Mouse (Mus musculus): ENCODE data around the gene Prmt3.

Prmt3 gene

DNA sequence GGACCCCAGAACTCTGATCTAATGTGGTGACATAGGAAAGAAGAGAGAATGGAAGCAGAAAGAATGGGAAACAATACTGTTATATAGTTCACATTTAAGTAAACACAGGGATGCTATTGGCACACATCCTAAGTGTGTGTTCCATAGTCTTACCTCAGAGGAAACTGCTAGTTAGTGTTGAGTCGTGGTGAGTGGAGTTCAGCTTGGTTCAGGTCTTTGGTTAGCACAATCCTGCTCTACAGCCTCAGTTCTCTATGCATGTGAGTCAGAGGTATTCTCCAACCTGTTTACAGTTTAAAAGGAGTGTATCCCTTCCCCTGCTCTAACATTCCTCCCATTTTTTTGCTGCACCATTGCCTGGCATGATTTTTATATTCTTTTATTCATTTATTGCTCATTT, 19.0 kb downstream of the Prmt3 start:
- DNase-seq (ENCODE audit: low read depth), result no peak

DNA sequence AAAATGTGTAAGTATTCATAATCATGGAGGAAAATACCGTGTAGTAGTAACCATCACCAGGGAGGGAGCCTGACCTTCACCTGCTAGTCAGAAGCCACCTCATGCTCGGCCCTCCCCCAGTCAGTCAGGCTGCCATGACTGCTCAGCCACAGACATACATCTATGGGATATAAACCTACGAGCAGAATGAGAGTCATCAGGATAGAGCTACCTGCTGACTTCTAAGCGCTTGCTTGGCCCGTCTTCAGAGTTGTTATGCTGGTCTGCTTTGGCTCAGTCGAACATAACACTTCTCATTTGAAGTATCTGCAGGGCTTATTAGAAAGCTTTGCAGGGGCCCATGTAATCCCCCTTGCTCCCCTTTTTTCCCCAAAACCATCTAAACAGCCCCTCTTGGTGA, 25.4 kb downstream of the Prmt3 start:
- DNase-seq (ENCODE audit: low read depth), result no peak

DNA sequence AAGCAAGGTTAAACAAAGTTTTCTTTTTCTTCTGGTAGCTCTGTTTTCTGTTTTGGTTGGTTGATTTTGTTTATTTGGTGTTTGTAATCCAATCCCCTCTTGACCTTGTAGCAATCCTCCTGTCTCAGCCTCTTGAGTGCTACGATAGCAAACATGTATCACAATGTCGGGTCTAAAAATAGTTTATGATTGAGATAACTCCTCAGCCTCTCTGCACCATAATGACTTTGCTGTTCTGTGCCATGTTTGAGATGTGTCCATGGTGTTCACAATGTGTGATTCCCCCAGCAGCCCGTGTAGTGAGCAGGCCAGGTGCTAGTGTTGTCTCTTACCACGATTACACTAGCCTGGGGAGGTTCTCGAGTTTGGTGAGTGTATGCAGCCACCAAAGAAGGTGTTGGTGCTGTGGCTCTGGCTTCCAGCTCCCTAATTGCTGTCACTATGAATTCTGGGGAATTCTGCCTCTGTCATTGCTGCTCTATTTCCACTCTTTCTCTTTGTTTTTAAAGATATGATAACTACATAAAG, 26.6 kb downstream of the Prmt3 start:
- no peak for DNase-seq (ENCODE audit: low read depth)

DNA sequence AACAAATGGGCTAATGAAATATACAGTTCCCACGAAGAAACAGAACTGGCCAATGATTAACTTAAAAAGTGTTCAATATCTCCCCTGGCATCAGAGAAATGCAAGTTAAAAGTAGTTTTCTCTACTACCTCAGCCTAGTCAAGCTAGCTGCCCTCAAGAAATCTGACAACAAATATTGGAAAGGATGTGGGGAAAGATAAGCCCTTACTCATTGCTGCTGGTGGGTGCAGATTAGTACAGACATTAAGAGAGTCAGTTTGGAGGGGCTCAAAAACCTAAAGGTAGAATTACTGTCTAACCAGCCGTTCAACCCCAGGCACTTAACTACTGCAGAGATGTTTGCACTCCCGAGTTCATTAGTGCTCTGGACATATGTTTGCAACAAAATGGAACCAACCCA, 27.5 kb downstream of the Prmt3 start:
- no peak for DNase-seq (ENCODE audit: low read depth)

DNA sequence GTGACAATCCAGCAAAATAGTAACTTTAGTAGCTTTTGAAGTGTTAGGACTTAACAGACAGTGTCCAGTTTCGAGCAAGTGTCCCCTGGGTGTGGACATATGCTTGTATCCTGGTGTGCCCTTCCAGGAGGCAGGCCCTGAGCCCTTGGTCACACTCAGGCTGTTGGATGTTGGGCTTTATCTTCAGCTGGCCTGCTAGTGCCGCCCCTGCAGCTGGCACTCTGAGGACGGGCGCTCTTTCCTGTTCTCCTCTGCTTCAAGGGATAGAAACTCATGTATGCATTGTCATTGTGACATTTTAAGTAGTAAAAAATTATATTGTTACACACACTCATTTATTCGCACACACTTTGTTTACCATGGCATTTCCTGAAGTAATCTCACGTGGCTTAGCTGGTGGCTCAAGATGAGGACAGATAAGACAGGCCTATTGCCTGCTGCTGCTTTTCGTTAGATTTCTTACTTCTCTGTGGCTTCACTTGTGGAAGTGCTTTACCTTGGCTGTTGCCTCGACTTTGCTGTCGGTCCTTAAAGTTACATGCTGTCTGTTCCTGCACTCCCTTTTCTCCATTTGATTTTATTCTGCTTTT, 29.0 kb downstream of the Prmt3 start:
- no peak for DNase-seq (ENCODE audit: low read depth)

DNA sequence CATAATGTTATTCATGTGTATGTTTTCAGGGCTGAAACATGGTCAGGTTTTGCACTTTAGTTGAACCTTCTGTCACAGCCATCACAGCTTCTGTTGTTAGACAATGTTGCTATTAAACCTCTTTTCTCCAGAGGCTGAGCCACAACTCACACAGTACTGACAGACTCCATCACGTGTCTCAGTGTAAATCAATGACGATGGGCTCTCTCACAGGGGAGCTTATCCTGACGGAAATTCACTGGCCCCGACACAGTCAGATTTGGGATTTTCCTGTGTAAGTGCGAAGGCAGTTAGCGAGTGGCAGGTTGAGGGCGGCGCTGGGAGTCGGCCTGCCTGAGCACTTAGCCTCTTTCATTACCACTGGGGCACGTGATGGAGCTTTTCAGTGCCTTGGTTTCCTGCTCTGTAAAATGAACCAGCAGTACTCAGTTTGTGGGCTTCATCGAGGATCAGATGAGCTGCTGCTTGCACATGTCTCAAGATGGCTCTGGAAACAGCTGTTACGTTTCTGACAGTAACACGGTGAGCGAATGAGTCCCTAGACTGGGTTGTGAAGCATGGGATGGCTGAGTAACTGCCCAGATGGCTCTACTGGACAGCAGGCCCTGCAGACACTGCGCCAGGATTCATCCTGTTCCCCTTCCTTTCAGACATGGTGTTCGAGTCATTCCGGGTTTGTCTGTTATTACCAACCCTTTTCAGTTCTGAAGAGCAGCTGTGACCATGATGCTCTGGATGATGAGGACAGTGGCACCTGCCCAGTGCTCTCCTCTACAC, 29.9 kb downstream of the Prmt3 start:
- DNase-seq (ENCODE audit: low read depth), result no peak

DNA sequence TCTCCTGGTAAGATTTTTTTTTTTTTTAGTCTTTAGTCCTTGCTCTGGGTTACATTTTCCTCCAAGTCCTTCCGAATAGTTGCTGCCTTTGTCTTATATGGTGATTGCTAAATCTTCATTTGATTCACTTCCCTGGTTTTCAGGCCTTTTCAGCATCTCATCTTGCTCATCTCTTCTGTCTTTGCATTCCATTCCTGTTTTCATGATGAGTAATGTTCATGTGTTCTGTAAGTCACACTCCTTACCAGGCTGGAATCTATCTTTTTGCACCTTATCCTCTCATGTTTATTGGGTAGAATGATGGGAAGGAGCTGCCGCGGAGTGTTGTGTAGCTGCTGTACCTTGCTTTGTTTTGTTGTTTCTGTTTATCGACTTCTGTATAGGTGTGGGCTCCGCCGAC, 31.0 kb downstream of the Prmt3 start:
- DNase-seq (ENCODE audit: low read depth), result no peak

DNA sequence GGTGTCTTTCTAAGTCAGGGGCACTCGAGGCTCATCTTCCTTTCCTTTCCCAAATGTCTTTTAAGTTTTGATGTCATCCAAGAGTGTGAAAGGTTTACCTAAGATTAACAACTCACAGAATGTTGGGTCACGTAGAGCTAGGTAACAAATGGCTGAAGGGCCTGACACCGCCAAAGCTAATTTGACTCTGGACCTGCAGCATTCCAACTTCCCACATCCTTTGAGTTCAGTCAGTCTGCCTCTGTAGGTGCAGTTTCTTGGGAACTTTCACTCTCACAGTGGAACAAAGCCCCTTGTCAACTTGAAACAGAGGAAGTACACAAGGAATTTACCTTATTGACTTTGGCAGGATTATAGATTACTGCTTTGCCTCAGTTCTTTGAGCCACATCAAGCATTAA, 31.4 kb downstream of the Prmt3 start:
- DNase-seq (ENCODE audit: low read depth), result no peak

DNA sequence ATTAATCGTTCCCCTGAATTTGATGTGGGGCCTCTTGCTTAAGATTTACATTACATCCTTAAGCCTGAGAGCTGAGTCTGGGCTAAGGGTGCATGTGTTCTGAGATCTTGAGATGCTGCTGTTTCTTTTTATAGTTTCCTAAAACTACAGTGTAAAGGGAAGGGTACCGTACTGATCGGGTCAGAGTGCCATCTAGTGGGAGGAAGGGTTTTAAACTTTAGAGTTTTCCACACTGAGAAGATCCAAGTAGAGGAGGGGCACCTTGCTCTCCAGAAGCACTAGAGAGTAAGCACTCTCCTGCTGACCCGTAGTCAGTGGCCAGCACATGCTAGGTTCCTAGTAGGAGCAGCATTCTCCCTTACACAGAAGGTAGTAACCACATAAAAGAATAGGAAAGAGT, 33.2 kb downstream of the Prmt3 start:
- no peak for DNase-seq (ENCODE audit: low read depth)

DNA sequence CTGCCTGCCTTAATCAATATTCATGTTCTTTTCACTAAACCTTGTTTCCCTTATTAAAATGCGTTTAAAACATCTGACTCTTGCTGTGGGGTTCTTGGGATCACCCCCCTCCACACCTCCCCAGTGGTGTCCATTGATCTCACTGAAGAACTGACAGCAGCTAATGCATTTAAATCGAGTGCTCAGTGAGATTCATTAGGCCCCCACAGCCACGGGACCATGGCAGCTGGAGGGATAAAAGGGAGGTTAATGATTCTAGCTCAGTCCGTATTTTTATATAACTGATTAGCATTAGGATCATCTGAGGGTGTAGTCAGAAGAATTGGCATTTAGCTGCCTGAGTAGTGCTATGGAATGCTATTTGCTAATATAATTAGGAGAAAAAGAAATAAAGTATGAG, 41.2 kb downstream of the Prmt3 start:
- no peak for DNase-seq (ENCODE audit: low read depth)

DNA sequence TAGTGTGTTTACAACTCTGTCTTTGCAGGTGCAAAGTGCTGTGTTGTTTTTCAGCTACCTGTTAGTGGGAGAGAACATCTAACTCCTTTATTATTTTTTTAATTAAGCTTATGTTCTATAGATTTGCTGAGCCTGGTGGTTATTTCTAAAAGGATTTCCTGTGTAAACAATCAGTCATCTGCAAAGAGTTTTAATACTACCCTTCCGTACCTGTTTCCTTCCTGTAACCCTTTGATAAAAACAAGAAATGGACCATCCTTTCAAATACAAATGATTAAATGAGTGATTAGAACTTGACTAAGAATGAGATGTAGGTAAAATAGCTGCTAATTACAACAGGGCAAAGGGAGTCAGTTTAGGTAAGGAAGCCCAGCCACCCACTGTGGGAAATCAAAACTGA, 43.2 kb downstream of the Prmt3 start:
- DNase-seq (ENCODE audit: low read depth), result no peak

DNA sequence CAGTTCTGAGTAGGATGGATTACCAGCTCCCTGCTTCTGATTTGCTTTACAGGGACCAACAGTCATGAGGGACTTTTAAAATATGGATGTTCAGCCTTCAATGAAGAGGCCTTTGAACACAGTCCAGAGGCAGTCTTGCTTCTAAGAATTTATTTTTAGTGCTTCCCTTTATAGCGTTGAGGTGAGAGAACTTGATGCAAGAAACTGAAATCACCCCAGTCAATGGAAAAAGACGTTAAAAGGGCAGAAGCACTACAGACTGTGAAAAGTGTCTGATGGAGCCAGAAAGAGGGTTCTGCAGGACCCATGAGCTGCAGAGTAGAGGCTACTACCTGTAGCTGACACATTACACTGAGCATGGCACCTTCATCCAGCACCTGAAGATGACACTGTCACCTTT, 43.9 kb downstream of the Prmt3 start:
- no peak for DNase-seq (ENCODE audit: low read depth)

DNA sequence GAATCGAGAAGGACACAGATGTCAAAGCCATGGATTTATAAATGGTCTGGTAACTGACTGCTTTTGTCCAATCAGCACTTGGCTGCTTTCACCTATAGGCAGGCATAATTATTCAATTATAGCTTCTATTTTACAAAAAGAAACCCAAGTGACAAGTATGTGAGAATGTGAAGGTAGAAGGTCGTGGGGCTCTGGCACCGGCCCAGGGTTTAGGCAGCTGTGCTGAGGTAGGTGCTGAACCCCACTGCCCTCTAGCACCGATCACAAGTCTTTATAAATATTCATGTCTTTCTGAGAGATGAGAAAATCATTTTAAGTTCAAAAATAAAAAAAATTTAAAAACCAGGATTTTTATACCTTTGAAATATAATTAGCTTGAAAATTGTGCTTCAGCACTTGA, 45.4 kb downstream of the Prmt3 start:
- DNase-seq (ENCODE audit: low read depth), result no peak

DNA sequence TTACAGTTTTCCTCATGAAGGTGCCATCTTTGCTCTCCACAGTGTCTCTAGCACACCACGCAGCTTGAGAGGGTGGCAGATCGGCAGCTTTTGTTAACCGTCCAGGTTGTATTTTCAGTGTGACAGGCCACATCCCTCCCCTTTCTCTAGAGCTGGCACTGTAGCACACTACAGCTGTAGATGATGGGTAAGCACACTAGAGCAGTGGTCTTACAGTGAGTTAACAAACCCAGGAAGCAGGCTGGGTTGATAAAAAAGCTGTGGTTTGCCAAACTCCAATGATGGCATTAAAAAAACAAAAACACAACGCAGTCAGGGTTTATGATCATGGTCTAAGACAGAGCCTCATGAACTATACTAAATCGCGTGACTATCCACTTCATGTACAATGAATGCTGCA, 45.9 kb downstream of the Prmt3 start:
- DNase-seq (ENCODE audit: low read depth), result no peak

DNA sequence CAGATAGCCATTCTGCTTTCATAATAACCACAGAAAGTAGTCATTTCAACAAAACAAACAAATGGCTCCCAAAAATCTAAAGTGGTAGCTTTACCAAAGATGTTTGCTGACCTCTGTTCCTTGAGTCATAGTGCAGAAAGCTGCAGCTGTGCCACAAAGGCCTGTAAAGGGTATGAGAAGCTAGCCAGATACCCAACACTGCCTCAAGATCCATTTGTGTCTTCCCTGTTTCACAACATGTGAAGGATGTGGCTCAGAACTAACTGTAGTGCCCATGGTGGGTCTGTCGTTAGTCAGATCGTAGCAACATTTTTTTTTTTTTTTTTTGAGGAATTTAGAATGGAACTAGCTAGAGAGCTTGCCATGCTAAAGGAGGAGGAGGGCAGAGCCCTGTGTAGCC, 46.4 kb downstream of the Prmt3 start:
- DNase-seq (ENCODE audit: low read depth), result no peak

DNA sequence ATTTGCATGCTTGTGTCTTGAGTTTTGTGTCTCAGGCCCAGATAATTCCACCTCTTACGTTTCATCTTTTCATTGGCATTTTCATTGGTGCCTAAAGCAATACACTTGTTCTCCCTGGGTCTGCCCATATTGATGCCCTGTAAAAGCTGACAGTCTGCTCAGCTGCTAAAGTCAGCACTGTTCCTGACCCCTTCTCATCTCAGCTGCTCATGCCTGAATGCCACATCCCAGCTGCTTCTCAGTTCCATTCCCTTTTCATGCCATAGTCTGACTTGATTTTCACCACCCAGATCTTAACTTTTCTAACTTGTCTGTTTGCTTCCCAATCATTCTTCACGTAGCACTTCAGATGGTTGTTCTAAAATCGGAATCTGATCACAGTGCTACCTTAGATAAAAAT, 47.3 kb downstream of the Prmt3 start:
- DNase-seq (ENCODE audit: low read depth), result no peak

DNA sequence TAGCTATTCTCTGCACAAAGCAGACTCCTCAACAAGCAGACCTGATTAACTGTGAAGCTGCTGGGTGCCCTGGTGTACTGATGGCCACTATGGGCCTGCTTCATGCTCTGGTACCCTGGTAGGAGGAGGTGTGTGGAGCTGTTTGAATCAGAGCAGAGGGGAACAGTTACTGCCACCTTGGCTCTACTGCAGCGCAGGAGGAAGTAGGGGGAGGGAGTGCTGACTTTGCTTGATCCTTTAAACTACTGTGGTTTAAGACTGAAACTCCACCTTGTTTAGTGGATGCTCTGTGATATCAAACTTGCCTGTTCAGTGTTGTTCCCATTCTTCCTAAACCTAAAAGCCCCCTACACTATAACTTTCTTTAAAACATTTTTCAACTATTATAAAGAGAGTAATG, 49.8 kb downstream of the Prmt3 start:
- DNase-seq (ENCODE audit: low read depth), result no peak

DNA sequence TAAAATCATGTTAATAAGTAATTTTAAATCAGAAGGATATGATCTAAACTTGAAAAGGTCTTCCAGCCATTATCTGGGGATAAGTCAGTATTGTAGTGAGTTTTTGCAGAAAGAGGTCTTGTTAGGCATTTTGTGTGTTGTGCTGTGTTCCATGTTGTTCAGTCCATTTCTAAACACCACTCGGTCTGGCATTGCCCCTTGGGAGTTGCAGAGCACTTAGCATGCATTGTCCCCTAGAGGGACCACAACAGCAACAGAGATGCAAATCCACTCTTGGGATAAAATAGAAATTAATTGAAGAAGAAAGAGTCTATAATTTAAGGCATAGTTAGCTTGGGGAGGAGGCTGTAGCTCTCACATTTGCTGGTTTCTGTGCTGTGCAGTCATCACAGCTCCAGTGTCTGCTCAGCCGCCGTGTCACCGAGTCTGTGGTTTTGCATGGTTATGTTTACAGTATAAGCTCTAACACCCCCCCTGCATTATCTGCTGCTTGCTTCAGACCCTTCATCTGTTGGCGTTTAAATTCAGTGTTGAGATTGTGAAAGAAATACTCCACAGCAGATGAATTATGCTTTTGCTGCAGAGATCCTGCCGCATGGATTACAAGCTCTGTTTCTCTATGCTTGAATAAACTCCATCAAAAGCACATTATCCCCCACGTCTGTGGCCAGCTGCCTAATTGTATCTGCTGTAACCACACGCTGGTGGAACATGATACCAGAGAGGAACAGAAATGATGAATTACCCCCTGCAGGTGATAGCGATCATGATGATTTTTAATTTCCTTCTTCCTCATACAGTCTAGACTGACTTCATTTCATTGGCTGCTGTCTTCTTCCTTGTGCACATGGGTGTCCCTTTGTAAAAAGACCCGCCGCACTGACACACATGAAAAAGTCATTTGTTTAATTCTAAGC, 64.5 kb downstream of the Prmt3 start:
- DNase-seq (ENCODE audit: low read depth), result no peak

DNA sequence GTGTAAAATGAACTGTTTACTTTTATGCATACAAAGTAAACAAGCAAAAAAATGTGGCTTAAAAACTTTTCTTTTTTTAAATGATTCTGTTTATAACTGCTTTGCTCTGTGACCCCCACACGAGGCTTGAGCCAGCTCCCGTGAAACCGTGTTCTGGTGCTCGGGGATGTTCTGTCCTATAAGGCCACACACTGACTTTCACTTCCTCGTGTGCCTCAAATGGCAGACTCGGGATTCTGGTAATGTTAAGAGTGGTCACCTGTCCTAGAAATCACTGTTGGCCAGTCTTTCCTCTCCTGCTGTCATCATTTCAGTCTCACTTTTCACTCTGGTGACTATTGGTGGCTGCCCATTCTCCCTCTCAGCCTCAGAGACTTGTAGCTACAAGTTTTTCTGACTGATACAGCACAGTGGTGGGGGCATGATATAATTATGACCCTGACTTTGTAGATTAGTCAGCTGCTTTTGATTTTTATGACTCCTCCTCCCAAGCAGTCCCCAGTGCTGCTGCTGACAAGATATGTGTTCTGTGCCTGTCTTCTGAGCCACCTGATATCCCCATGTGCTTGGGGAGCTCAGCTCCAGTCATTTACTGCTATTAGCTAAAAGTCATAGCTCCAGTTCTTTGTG, 65.3 kb downstream of the Prmt3 start:
- no peak for DNase-seq (ENCODE audit: low read depth)

DNA sequence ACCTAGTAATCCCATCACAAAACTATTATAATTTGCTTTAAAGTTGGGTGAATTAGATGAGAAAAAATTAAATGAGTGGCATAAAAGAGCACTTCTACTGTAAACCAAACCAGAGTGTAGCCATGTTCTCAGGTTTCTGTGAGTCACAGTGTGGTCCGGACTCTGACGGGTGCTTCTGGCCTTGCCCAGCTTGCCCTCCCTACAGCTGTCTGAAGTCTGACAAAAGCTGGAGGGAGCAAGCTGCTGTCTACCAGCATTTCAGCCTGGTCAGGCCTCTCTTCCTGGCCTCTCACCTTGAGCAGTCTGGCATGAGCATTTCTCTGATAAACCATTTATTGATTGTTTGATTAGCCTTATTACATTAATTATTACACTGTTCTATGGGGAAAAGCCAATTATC, 69.8 kb downstream of the Prmt3 start:
- DNase-seq (ENCODE audit: low read depth), result no peak

DNA sequence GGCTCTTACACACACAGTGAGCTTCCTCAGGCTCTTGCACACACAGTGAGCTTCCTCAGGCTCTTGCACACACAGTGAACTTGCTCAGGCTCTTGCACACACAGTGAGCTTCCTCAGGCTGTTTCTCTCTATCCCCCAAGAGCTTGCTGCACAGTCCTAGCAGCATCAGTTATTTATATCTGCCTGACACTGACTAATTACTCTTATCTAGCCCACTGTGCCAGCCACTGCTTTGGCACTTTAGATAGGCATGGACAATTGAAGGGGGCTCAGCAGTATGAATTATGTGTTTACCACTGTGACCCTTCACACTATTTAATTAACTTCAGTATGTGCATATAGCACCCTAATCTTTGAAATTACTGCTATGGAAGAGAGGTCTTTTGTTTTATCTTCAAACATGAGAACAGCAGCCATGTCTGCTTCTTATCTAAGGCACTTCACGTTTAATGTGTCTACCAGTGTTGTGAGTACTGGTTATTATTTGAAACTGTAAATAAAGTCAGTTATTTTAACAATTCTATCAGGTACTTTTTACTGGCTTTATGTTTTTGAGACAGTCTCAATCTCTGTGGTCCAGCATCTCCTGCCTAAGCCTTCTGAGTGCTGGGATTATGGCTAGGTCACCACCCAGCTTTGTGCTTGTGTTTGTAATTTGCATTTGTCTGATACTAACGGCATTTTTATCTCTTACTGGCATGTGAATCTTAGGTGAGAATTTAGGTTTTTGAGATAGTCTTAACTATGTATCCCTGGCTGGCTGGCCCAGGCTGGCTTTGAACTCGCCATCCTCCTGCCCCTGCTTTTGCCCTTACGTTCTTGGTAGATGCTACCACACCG, 75.4 kb downstream of the Prmt3 start:
- DNase-seq (ENCODE audit: low read depth), result no peak
